Mouse (Mus musculus): Measurements from ENCODE around the gene Hspg2. TPM values are rescaled to one million over a fixed set of nuclear protein-coding genes. Genes with fewer than 3 reads are reported as not detected.

Gene Hspg2
- polyA plus RNA-seq, 1 experiment = 108 TPM

DNA sequence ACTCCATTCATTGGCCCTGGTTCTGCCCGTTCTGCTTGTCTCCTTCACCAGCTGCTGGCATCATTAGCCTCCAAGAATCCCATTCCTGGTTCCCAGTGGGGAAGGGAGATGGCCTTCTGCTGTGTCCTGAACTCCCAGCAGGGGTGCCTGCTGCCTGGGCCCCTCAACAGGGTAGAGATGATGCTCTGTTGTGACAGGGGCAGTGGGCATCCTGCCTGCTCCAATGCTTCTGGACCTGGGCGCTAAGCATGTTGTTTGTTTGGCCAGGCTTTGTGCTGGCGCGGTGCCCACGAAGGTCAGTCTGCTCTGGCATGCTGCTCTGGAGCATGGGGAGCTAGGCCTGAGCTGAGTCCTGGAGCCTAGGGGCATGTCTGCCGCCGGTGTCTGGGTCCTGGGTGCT lies 16.0 kb downstream of the Hspg2 start:
- peaks cover 98% of the 10 kb centered on the region for H3K79me2 ChIP-seq (ENCODE audit: control insufficient read depth, insufficient read depth)
- TF ChIP-seq MYOG (IDR thresholded peaks at IDR 0.05; ENCODE audit: control insufficient read depth, extremely low read depth, insufficient read length) = no peak
- H3K79me3 ChIP-seq (ENCODE audit: low read depth) = peaks cover 82% of the 10 kb centered on the region
- H3K27me3 ChIP-seq (ENCODE audit: control insufficient read depth, insufficient read depth, insufficient read length) = no peaks in the 10 kb centered on the region
- peak overlapping the region; percentile 3 for H3ac ChIP-seq (ENCODE audit: control insufficient read depth, insufficient read length, low read depth)
- peaks cover 10% of the 10 kb centered on the region for H3K36me3 ChIP-seq (ENCODE audit: control insufficient read depth, insufficient read depth)
- no peak overlapping the region for H3K4me3 ChIP-seq (ENCODE audit: insufficient read depth, poor library complexity, severe bottlenecking)

- peak overlapping the region; percentile 33 for H3ac ChIP-seq (ENCODE audit: control insufficient read depth, insufficient read length, low read depth)
- H3K36me3 ChIP-seq (ENCODE audit: control insufficient read depth, insufficient read depth) = peaks cover 7% of the 10 kb centered on the region
- TF ChIP-seq FOSL1 (IDR thresholded peaks at IDR 0.05; ENCODE audit: insufficient read depth, low read length, poor library complexity, severe bottlenecking) (no peak), MYOD1 (IDR thresholded peaks at IDR 0.05; ENCODE audit: control insufficient read depth, insufficient read length, low read depth) (no peak), CEBPB (IDR thresholded peaks at IDR 0.05; ENCODE audit: low read depth) (no peak), MAX (IDR thresholded peaks at IDR 0.05) (no peak), CTCF (IDR thresholded peaks at IDR 0.05; ENCODE audit: control insufficient read depth, insufficient read depth, insufficient read length) (no peak), USF1 (IDR thresholded peaks at IDR 0.05; ENCODE audit: low read depth) (no peak), MYOG (IDR thresholded peaks at IDR 0.05; ENCODE audit: control insufficient read depth, extremely low read depth, insufficient read length) (no peak)
- peaks cover 82% of the 10 kb centered on the region for H3K79me3 ChIP-seq (ENCODE audit: low read depth)
- no peak overlapping the region for H3K4me3 ChIP-seq (ENCODE audit: insufficient read depth, poor library complexity, severe bottlenecking)
- no peaks in the 10 kb centered on the region for H3K27me3 ChIP-seq (ENCODE audit: control insufficient read depth, insufficient read depth, insufficient read length)
- H3K79me2 ChIP-seq (ENCODE audit: control insufficient read depth, insufficient read depth) = peaks cover 98% of the 10 kb centered on the region
Observed at GRCm38 (mm10) chr4:137485258-137485960, 16.8 kb downstream of the Hspg2 start.

DNA sequence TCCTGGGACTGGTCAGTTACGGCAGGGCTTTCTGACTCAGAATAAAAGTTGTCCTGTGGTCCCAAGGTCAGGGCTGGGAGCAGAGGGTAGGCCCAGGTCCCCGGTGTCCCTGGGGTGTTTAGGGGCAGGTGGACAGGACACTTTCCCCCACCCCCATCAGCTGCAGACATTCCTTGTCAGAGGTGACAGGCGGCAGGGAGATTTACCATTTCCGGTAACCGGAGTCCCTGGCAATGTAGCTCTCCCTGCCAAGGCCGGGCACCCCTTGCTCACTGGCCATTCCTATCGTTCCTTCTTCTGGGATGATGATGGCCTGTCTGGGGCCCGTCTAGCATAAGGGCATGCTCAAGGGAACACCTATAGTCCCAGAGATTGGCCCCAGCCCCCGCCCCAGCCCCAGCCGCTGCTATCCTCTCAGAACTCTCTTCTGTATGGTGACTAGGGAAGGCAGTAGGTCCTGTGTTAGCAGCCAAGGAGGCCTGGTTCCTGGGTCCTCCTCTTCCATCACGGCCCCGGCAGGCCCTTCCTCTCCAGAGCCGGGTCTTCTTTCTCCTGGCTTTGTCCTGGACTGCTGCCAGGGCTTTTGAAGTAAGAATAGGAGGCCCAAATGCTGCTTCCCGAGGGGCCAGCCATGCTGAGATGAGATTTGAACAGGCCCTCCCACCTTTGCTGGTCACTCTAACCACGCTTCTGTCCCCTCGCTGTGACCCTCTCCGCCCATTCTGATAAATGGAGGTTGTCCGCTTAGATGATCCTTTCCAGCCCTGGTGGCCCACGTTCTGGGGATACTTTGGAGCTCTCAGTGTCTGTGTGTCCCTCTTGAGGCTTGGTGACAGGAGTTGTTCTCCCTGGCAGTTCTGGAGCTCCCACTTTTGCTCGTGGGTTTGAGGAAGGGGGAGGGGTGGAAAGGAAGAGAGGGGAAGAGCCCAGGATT lies 17.8 kb downstream of the Hspg2 start:
- TF ChIP-seq CEBPB (IDR thresholded peaks at IDR 0.05; ENCODE audit: low read depth) (no peak), MYOD1 (IDR thresholded peaks at IDR 0.05; ENCODE audit: control insufficient read depth, insufficient read length, low read depth) (peak; percentile 67), CTCF (IDR thresholded peaks at IDR 0.05; ENCODE audit: control insufficient read depth, insufficient read depth, insufficient read length) (no peak), MAX (IDR thresholded peaks at IDR 0.05) (no peak), USF1 (IDR thresholded peaks at IDR 0.05; ENCODE audit: low read depth) (no peak), MYOG (IDR thresholded peaks at IDR 0.05; ENCODE audit: control insufficient read depth, extremely low read depth, insufficient read length) (no peak), FOSL1 (IDR thresholded peaks at IDR 0.05; ENCODE audit: insufficient read depth, low read length, poor library complexity, severe bottlenecking) (no peak)
- Histone ChIP-seq H3K79me3 (ENCODE audit: low read depth) (peaks cover 79% of the 10 kb centered on the region), H3ac (ENCODE audit: control insufficient read depth, insufficient read length, low read depth) (peak overlapping the region; percentile 43), H3K79me2 (ENCODE audit: control insufficient read depth, insufficient read depth) (peaks cover 97% of the 10 kb centered on the region), H3K4me3 (ENCODE audit: insufficient read depth, poor library complexity, severe bottlenecking) (no peak overlapping the region), H3K27me3 (ENCODE audit: control insufficient read depth, insufficient read depth, insufficient read length) (no peaks in the 10 kb centered on the region), H3K36me3 (ENCODE audit: control insufficient read depth, insufficient read depth) (peaks cover 10% of the 10 kb centered on the region)

- Histone ChIP-seq H3K79me2 (ENCODE audit: control insufficient read depth, insufficient read depth) (peaks cover 94% of the 10 kb centered on the region), H3ac (ENCODE audit: control insufficient read depth, insufficient read length, low read depth) (no peak overlapping the region), H3K27me3 (ENCODE audit: control insufficient read depth, insufficient read depth, insufficient read length) (no peaks in the 10 kb centered on the region), H3K4me3 (ENCODE audit: insufficient read depth, poor library complexity, severe bottlenecking) (no peak overlapping the region), H3K79me3 (ENCODE audit: low read depth) (peaks cover 76% of the 10 kb centered on the region), H3K36me3 (ENCODE audit: control insufficient read depth, insufficient read depth) (peaks cover 13% of the 10 kb centered on the region)
- no peak for TF ChIP-seq MYOG (IDR thresholded peaks at IDR 0.05; ENCODE audit: control insufficient read depth, extremely low read depth, insufficient read length)
- TF ChIP-seq MAX (IDR thresholded peaks at IDR 0.05) = no peak
- TF ChIP-seq CTCF (IDR thresholded peaks at IDR 0.05; ENCODE audit: control insufficient read depth, insufficient read depth, insufficient read length) = no peak
- TF ChIP-seq FOSL1 (IDR thresholded peaks at IDR 0.05; ENCODE audit: insufficient read depth, low read length, poor library complexity, severe bottlenecking) = no peak
- TF ChIP-seq MYOD1 (IDR thresholded peaks at IDR 0.05; ENCODE audit: control insufficient read depth, insufficient read length, low read depth) = peak; percentile 75
- no peak for TF ChIP-seq CEBPB (IDR thresholded peaks at IDR 0.05; ENCODE audit: low read depth)
Observed at GRCm38 (mm10) chr4:137487286-137488000, 18.9 kb downstream of the Hspg2 start.

DNA sequence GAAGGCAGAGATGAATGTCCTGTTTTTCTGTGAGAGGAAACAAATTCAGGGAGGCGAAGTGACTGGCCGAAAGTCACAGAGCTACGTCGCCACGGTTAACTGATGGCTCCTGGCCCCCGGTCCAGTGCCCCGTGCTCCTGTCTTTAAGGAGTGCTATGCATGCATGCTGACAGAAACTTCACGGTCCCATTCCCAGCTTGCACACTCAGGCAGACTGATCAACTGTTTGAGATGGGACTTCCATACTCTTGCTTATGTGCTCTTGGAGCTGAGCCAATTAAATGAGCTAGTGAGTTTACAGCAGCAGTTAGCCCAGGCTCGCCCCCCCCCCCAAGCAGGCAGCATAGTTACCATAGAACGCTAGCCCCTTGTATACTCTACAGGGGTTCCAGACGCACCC lies 19.5 kb downstream of the Hspg2 start:
- Histone ChIP-seq H3K79me2 (ENCODE audit: control insufficient read depth, insufficient read depth) (peaks cover 94% of the 10 kb centered on the region), H3ac (ENCODE audit: control insufficient read depth, insufficient read length, low read depth) (peak overlapping the region; percentile 16), H3K27me3 (ENCODE audit: control insufficient read depth, insufficient read depth, insufficient read length) (no peaks in the 10 kb centered on the region), H3K79me3 (ENCODE audit: low read depth) (peaks cover 77% of the 10 kb centered on the region), H3K4me3 (ENCODE audit: insufficient read depth, poor library complexity, severe bottlenecking) (no peak overlapping the region), H3K36me3 (ENCODE audit: control insufficient read depth, insufficient read depth) (peaks cover 14% of the 10 kb centered on the region)
- TF ChIP-seq CEBPB (IDR thresholded peaks at IDR 0.05; ENCODE audit: low read depth) (no peak), USF1 (IDR thresholded peaks at IDR 0.05; ENCODE audit: low read depth) (no peak), FOSL1 (IDR thresholded peaks at IDR 0.05; ENCODE audit: insufficient read depth, low read length, poor library complexity, severe bottlenecking) (no peak), MYOD1 (IDR thresholded peaks at IDR 0.05; ENCODE audit: control insufficient read depth, insufficient read length, low read depth) (no peak), MAX (IDR thresholded peaks at IDR 0.05) (no peak), MYOG (IDR thresholded peaks at IDR 0.05; ENCODE audit: control insufficient read depth, extremely low read depth, insufficient read length) (no peak), CTCF (IDR thresholded peaks at IDR 0.05; ENCODE audit: control insufficient read depth, insufficient read depth, insufficient read length) (no peak)
